Mouse (Mus musculus) liver, embryonic 16.5 days (tissue): ENCODE results near the gene Camk1. TPM values are rescaled to one million over a fixed set of nuclear protein-coding genes. Genes with fewer than 3 reads are reported as not detected.

Source experiments
- ATAC-seq: fragments of 200-750 bp; cut with Nextera tagmentation; 2 replicates; pipeline ENCODE4 v1.8.0; 2017; ENCODE audit warnings: low read depth, mild to moderate bottlenecking, moderate number of reproducible peaks, moderate library complexity
- H3K27ac ChIP-seq: fragments of 300-500 bp; sonication (generic); 2 replicates; pipeline ENCODE4 v1.5.1; 2014; ENCODE audit warnings: mild to moderate bottlenecking, low read length
- H3K27me3 ChIP-seq: fragments of 300-500 bp; sonication (generic); 2 replicates; pipeline ENCODE4 v1.6.1; 2014; ENCODE audit warnings: low read depth, low read length, mixed read lengths; ENCODE audit not compliant: control insufficient read depth, insufficient read depth
- H3K36me3 ChIP-seq: fragments of 300-500 bp; sonication (generic); 2 replicates; pipeline ENCODE4 v1.6.1; 2014; ENCODE audit warnings: mild to moderate bottlenecking; ENCODE audit not compliant: control insufficient read depth, insufficient read depth
- H3K4me1 ChIP-seq: fragments of 300-500 bp; sonication (generic); 2 replicates; pipeline ENCODE4 v1.6.1; 2014; ENCODE audit warnings: low read depth, low read length, mixed read lengths; ENCODE audit not compliant: control insufficient read depth
- H3K4me2 ChIP-seq: fragments of 300-500 bp; sonication (generic); 2 replicates; pipeline ENCODE4 v1.6.1; 2014; ENCODE audit warnings: low read depth, low read length, mixed read lengths
- H3K4me3 ChIP-seq: fragments of 300-500 bp; sonication (generic); 2 replicates; pipeline ENCODE4 v1.5.1; 2014; ENCODE audit warnings: low read depth, mild to moderate bottlenecking, low read length
- H3K9ac ChIP-seq: fragments of 300-500 bp; sonication (generic); 2 replicates; pipeline ENCODE4 v1.6.1; 2014; ENCODE audit warnings: low read depth, low read length
- H3K9me3 ChIP-seq: fragments of 300-500 bp; sonication (generic); replicated peaks from 2 replicates; pipeline ENCODE4 v1.6.1; 2016; ENCODE audit warnings: low read length; ENCODE audit not compliant: control insufficient read depth
- WGBS: fragments of 180-500 bp; shearing (Covaris S2); extraction: QIAGEN DNeasy Blood & Tissue Kit; methylation state at CpG from one replicate; pipeline ENCODE4 v1.1.7; 2014; ENCODE audit not compliant: insufficient replicate concordance; 5-methylcytosine and 5-hydroxymethylcytosine counted together
- polyA plus RNA-seq: library from polyadenylated mRNA; unstranded; fragments of >200 nt; fragmentation: Nextera tagmentation; extraction: Ambion mirVana; gene quantifications from 2 replicates; pipeline ENCODE4 v1.2.1, GENCODE M21; 2015

Gene Camk1
- polyA plus RNA-seq, 1 experiment from 2014 or later = 19.7 TPM

GRCm38 (mm10) chr6:113331721-113332120 lies 12.1 kb downstream of the Camk1 start:
- no peak for ATAC-seq
- H3K27me3 ChIP-seq = no peaks in the 10 kb centered on the region
- no peak overlapping the region for H3K9ac ChIP-seq
- WGBS = 80% methylated on average over 11 of the region's 11 CpGs
- H3K4me1 ChIP-seq = peaks cover 17% of the 10 kb centered on the region; the same call in 1 of the 2 replicates
- no peak overlapping the region for H3K27ac ChIP-seq
- H3K36me3 ChIP-seq = peaks cover 6% of the 10 kb centered on the region
- no peak overlapping the region for H3K4me3 ChIP-seq
- H3K4me2 ChIP-seq = no peak overlapping the region
- no peaks in the 10 kb centered on the region for H3K9me3 ChIP-seq

- H3K4me2 ChIP-seq = no peak overlapping the region
- H3K4me1 ChIP-seq = peaks cover 25% of the 10 kb centered on the region
- no peaks in the 10 kb centered on the region for H3K9me3 ChIP-seq
- 6% methylated on average over 2 of the region's 2 CpGs for whole genome bisulfite sequencing
- no peak overlapping the region; the same call in 1 of the 2 replicates for H3K27ac ChIP-seq
- ATAC-seq = no peak
- no peak overlapping the region for H3K4me3 ChIP-seq
- peaks cover 6% of the 10 kb centered on the region for H3K36me3 ChIP-seq
- H3K9ac ChIP-seq = no peak overlapping the region
- H3K27me3 ChIP-seq = no peaks in the 10 kb centered on the region
These were observed 13.2 kb downstream of the Camk1 start for GRCm38 (mm10) chr6:113330547-113330946.

GRCm38 (mm10) chr6:113329396-113329795 lies 14.4 kb downstream of the Camk1 start:
- Histone ChIP-seq H3K27me3 (no peaks in the 10 kb centered on the region), H3K4me3 (no peak overlapping the region), H3K4me1 (peaks cover 25% of the 10 kb centered on the region), H3K4me2 (no peak overlapping the region), H3K36me3 (peaks cover 12% of the 10 kb centered on the region), H3K9ac (no peak overlapping the region), H3K9me3 (no peaks in the 10 kb centered on the region), H3K27ac (no peak overlapping the region)
- no peak for ATAC-seq
- WGBS = 61% methylated on average over 1 of the region's 1 CpGs

GRCm38 (mm10) chr6:113326533-113327315 lies 17.1 kb downstream of the Camk1 start, which contains the start of gene Ogg1:
Gene Ogg1 (plus strand): TSS chr6:113326972.
- ATAC-seq = peak; percentile 95
- Histone ChIP-seq H3K9ac (peak within 1 kb of the TSS; percentile 77), H3K4me3 (peak within 1 kb of the TSS; percentile 70), H3K27me3 (no peaks in the 10 kb centered on the region), H3K27ac (peak within 1 kb of the TSS; percentile 90), H3K4me1 (peaks cover 25% of the 10 kb centered on the region), H3K36me3 (peaks cover 33% of the 10 kb centered on the region), H3K4me2 (peak within 1 kb of the TSS; percentile 95), H3K9me3 (no peaks in the 10 kb centered on the region)
- WGBS = under 1% methylated on average over 52 of the region's 52 CpGs

- Histone ChIP-seq H3K36me3 (peaks cover 66% of the 10 kb centered on the region), H3K27ac (no peak overlapping the region), H3K9ac (no peak overlapping the region), H3K4me1 (no peaks in the 10 kb centered on the region), H3K4me2 (no peak overlapping the region), H3K27me3 (no peaks in the 10 kb centered on the region), H3K9me3 (no peaks in the 10 kb centered on the region), H3K4me3 (no peak overlapping the region)
- 82% methylated on average over 3 of the region's 3 CpGs for WGBS
- ATAC-seq = no peak
These were observed 27.8 kb downstream of the Camk1 start for GRCm38 (mm10) chr6:113315972-113316371.

- H3K27me3 ChIP-seq = no peaks in the 10 kb centered on the region
- peak overlapping the region; percentile 97 for H3K9ac ChIP-seq
- no peaks in the 10 kb centered on the region for H3K9me3 ChIP-seq
- H3K4me1 ChIP-seq = peaks cover 19% of the 10 kb centered on the region
- WGBS = 19% methylated on average over 5 of the region's 5 CpGs
- H3K4me2 ChIP-seq = peak overlapping the region; percentile 97
- ATAC-seq = no peak
- H3K36me3 ChIP-seq = peaks cover 22% of the 10 kb centered on the region
- peak overlapping the region; percentile 97 for H3K27ac ChIP-seq
- peak overlapping the region; percentile 92 for H3K4me3 ChIP-seq
These were observed 35.6 kb downstream of the Camk1 start for GRCm38 (mm10) chr6:113308141-113308540.

GRCm38 (mm10) chr6:113307481-113308121 lies 36.2 kb downstream of the Camk1 start:
- H3K9me3 ChIP-seq = no peaks in the 10 kb centered on the region
- H3K4me1 ChIP-seq = peaks cover 19% of the 10 kb centered on the region
- H3K36me3 ChIP-seq = peaks cover 19% of the 10 kb centered on the region
- peak overlapping the region; percentile 97 for H3K9ac ChIP-seq
- under 1% methylated on average over 24 of the region's 34 CpGs for WGBS
- H3K27me3 ChIP-seq = no peaks in the 10 kb centered on the region
- H3K27ac ChIP-seq = peak overlapping the region; percentile 97
- ATAC-seq = no peak
- H3K4me3 ChIP-seq = peak overlapping the region; percentile 92
- H3K4me2 ChIP-seq = peak overlapping the region; percentile 97

GRCm38 (mm10) chr6:113306986-113307349 lies 36.8 kb downstream of the Camk1 start, which contains the start of gene Brpf1:
Gene Brpf1 (plus strand): TSS chr6:113307137.
- WGBS = under 1% methylated on average over 32 of the region's 32 CpGs

More at GRCm38 (mm10) chr6:113306986-113307349, 36.8 kb downstream of the Camk1 start, which contains the start of gene Brpf1:
- peak within 1 kb of the TSS; percentile 97 for H3K27ac ChIP-seq
- peak; percentile 35 for ATAC-seq
- H3K27me3 ChIP-seq = no peaks in the 10 kb centered on the region
- peak within 1 kb of the TSS; percentile 97 for H3K4me2 ChIP-seq
- peaks cover 14% of the 10 kb centered on the region for H3K36me3 ChIP-seq
- peak within 1 kb of the TSS; percentile 92 for H3K4me3 ChIP-seq
- no peaks in the 10 kb centered on the region for H3K9me3 ChIP-seq
- H3K9ac ChIP-seq = peak within 1 kb of the TSS; percentile 97
- H3K4me1 ChIP-seq = peaks cover 19% of the 10 kb centered on the region
